Mouse (Mus musculus) right cerebral cortex, postnatal 14 days (tissue): ENCODE measurements around the gene Xab2.
A peak's percentile ranks its signal among the peaks of the same experiment; 100 is the strongest.
"Not testable (repeated sequence)": the region's sequence is repeated elsewhere in the genome, so short reads cannot be mapped to it uniquely, and the experiment has no call there.

Experiments used
- DNase-seq: peaks from one replicate; pipeline ENCODE4 v3.0.0; 2022

The Xab2 gene

DNA sequence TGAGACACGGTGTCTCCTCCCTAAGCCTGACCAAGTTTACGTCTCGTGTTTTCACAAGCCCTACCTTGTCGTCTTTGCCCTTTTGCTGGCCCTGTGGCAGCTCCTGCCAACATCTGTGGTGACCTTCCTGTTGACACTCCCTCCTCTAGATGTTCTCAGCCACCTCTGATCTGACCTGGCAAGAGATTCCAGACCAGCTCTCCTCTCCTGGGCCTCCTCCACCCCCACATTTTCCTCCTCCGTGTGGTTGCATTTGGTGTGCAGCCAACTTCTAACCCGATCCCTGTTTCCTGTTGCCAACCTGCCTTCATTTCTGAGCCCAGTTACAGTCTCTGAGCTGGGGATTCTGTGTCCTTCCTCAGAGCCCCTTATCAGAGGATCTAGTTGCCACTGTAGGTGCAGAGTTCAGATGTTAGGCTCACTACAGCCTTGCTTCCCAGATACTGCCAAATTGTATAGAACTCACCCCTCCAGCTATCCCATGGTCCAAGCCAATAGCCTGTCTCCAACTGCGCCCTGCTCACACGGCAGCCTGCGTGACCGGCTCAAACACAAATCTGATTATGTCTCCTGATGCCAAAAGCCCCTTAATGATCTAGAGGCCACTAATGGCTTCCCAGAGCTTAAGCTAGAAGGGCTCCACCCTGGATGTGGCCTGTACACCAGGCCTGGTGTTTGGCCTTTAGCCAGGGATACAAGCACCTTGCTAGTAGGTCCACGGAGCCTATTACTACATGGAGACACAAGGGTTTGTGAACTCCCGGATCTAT, 11.9 kb downstream of the Xab2 start:
- DNase-seq: no peak

DNA sequence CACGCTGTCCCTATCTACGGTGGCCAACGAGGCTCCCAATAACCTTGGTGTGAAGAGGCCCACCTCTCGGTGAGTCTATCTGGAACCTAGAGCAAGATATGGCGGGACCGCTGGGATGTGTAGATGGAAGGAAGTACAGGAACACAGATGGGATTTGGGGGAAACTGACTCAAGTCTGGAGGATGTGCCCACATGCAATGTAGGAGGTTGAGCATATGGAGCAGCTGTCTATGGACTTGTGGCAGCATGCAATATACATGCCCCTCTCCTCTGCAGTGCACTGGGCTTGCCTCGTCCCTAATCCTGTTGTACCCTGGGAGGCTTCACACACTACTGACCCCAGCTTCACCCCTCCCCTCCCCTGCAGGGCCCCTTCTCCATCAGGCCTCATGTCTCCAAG, 13.3 kb downstream of the Xab2 start:
- no peak for DNase-seq

DNA sequence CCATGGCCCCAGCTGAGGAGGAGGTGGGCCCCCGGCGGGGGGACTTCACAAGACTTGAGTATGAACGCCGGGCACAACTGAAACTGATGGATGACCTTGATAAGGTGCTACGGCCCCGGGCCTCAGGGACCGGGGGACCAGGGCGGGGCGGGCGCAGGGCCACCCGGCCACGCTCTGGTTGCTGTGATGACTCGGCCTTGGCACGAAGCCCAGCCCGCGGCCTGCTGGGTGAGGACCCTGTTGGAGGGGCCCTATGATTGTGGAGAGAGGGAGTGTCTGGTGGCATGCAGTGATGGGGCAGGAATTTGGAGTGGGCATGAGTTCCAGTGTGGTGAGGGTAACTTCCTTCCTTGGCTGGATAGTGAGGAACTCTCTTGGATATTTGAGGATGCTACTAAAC, 14.5 kb downstream of the Xab2 start:
- no peak for DNase-seq

DNA sequence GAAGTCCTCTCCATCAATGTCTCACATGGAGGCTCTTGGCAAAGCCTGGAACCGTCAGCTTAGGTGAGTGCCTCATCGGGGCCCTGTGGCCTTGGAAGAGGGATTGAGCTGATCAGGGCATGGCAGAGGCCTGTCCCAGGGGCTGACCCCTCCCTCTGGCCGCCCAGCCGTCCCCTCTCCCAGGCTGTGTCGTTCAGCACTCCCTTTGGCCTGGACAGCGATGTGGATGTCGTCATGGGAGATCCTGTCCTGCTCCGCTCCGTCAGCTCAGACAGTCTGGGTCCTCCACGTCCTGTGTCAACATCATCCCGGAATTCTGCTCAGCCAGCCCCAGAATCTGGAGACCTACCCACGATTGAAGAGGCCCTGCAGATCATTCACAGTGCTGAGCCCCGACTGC, 17.7 kb downstream of the Xab2 start:
- DNase-seq: no peak

DNA sequence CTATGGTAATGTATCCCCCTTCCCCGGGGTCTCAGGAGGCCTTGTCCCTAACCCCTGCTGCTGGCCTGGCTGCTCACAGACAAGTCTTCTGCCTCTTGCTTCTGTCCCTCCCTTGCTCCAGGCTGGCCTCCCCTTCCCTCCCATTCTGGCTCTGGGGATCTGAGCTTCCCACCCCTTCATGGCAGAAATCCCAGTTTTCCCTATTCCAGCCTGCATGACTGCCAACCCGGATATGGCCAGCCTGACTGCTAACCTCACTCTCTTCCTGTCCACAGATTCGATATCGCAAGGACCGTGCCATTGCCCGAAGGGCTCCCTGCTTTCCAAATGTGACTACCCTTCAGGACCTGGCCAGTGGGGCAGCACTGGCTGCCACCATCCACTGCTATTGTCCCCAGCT, 20.7 kb downstream of the Xab2 start:
- DNase-seq: no peak

DNA sequence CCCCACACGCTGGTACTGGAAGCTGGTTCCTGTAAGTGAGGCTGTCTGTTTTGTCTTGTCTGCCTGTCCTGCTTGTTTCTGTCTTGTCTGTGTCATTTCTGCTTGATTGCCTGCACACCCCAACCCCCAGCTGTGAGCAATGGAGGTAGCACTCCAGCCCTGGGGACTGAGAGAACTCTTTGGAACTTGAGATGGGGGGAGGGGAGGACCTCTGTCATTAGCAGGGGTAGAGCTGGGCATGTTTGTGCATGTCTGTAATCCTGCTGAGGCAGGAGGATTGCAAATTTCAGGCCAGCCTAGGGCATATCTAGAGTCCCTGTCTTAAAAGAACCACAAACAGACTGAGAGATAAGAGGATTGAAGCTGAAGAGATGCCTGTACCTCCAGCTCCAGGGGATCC, 21.9 kb downstream of the Xab2 start:
- no peak for DNase-seq

DNA sequence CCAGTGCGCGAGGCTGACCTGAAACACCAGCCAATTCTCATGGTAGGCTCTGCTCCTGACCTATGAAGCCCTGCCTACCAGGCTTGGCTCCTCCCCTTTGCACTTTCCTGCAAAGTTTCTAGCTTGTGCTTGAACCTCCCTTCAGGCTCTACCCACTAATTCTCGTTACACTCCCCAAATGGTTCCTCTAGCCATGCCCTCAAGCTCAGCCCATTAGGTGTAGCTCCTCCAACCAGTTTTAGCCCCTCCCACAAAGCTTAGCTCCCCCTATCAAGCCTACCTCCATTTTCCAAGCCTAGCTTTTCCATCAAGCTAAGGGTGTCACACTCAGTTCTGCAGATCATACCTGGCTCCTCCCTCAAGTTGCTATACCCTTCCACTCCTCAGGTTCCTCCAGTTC, 23.1 kb downstream of the Xab2 start:
- DNase-seq: no peak

DNA sequence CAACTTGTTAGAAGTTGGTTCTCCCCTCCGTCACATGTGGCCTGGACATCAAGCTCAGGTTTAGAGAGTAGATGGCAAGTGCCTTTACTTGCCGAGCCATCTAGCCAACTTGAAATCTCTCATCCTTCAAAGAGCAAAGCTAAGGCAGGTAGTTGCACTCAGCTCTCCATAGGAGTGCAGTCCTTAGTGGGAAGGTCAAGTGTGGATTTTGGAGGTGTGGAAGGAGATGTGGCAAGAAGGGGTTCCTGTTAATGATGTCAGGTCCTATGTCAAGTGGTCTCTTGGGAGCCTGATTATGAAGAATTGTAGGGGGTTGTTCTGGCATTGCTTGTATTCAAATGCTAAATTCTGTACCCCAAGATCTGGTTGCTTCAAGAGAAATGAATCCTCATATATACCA, 26.6 kb downstream of the Xab2 start:
- DNase-seq: no peak

DNA sequence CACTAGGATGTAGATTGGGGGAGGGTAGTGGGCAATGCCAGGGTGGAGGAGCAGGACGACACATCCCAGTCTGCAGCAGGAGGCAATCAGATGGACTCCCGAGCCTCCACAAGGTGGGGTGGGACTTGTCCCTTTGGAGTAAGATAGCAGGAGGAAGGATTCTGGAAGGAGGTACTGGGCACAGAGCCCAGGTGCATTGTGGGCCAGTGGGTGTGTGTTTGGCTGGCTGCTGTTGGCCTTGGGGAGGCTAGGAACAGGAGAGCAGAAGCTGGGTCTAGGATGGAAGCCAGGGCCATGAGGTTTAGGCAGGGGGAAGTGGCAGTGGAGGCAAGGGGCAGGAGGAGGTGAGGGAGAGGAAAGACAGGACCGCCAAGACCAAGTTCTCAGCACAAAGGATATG, 27.6 kb downstream of the Xab2 start:
- no peak for DNase-seq

DNA sequence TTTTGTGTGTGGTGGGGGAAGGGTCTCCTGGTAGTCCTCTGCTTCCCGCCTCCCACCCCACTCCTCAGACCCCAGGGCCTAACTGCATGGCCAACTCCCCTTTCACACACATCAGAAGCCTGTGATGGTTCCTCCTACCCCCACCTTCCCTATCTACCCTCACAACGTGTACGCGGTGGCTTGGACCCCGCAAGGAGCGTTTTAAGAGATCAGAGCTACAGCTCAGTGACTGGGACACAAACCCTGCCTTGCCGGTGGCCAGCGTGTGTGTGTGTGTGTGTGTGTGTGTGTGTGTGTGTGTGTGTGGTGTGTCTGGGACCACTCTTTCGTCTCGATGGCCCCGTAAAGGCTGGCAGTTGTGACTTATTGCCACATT, 32.9 kb downstream of the Xab2 start:
- no peak for DNase-seq

DNA sequence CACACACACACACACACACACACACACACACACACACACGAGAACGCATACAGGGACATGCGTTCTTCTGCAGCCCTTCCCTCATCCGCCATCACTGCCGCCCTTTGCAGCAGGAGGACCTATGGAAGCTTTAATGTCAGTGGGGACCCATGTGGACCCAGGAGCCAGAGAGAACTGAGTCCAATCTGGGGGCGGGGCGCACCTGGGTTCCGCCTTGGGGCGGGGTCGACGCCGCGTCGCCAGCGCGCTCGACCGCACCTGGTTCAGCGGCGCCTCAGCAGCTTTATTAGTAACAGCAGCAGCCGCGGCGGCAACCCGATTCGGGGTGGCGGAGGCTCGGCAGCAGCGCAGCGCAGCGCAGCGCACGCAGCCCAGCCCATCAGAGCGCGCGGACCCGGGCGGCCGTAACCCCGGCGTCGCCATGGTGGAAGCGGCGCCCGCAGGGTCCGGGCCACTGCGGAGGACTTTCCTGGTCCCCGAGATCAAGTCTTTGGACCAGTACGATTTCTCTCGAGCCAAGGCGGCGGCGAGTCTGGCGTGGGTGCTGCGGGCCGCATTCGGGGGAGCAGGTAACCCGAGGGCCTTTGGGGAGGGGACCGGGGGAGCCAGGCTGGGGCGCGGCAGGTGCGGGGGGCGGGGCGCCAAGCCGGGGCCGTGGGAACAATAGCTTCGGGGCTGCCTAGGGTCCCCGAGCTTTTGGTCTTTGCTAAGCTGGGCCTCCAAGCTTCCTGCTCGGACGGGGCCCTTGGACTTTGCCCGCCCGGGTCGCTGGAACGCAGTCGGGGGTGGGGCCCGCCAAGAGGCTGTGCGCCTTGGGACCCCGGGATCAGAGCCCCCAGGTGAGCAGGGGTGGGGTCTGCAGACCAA, 33.5 kb downstream of the Xab2 start:
- DNase-seq: peak; percentile 72

DNA sequence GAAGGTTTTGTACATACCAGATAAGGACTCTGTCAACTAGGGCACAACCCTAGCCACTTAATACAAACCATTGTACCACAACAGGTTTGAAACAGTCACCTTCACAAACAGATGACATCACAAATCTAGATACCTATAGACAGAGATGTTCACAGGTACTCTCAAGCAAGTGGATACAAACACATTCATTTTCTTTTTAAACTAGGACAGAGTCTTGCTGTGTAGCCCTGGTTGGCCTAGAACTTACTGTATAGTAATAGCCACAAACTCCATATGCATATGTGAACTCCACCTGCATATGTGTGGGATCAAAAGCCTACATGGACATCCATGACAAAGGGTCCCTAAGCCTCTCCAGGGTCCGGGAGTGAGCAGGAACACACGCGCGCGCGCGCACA, 34.1 kb downstream of the Xab2 start, which contains the start of gene Camsap3:
TSS of gene Camsap3 (plus strand) at position 301 of the 398 bp plus-strand sequence.
- no peak for DNase-seq

DNA sequence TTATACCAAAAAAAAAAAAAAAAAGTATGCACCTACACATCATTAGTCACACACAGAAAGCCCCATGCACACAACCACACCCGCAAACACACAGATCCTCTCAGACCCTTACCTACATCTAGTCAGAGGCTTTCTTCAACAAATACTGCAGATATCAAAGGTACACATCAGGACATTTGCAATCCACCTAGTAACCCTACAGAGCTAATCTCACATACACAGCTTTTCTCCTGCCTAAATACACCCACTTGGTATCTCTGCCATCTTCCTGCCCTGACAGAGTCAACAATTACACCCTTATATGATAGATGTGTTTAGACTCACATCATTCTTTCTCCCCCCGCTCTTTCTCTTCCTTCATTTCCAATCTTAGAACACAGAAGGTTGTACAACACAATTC, 34.7 kb downstream of the Xab2 start:
- no peak for DNase-seq

DNA sequence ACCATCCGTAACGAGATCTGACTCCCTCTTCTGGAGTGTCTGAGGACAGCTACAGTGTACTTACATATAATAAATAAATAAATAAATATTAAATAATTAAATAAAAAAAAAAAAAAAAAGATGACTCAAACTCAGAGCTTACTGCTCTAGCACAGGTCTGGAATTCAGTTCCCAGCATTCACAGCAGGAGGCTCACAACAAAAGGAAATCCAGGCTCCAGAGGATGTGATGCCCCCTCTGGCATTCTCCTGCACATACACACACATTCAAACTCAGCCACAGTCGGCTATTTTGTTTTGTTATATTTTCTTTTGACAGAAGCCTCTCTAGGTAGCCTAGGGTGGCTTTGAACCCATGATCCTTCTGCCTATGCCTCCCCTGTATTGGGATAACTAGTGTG, 39.2 kb downstream of the Xab2 start:
- not testable (repeated sequence) for DNase-seq

DNA sequence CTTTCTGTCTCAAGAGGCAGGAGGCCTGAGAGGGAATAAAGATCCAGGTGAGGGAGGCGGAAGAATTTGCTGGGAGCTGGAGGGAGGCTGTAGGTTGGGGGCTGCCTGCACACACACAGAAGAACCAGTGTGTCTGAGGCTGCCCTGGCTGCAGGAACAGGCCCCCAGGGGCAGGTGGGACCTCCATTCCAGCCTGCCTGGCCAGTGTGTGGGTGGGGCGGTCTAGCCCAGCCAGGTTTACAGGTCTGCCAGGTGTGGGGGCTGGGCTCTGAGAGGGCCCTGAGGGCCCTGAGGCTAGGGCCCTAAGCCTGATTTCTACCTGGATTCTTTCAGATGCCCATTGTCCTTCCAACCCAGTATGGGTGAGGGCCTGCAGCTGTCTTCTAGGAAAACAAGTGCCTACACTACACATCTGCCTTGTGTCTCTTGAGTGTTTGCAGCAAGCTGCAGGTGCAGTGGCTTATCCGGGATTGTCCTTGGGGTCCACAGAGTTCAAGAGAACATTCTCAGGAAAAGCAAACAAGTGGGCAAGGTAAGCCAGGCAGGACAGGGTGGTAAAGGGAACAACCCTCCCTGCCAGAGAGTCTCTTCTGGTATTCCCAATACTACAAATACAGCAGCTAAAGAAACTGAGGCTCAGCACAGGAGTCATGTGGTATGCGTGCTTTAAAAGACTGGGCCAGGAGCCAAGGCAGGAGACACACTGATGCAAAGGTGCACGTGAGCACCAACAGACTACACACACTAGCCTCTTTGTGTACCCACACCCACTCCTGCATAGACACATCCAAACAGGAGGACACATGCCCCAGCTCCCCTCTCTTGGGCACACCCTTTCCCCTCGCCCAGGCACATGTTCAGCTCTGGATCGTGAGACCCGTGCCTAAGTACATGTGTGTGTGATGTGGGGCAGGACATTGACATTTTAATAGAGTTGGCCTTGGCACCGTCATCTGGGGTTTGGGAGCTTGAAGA, 41.4 kb downstream of the Xab2 start:
- no peak for DNase-seq

DNA sequence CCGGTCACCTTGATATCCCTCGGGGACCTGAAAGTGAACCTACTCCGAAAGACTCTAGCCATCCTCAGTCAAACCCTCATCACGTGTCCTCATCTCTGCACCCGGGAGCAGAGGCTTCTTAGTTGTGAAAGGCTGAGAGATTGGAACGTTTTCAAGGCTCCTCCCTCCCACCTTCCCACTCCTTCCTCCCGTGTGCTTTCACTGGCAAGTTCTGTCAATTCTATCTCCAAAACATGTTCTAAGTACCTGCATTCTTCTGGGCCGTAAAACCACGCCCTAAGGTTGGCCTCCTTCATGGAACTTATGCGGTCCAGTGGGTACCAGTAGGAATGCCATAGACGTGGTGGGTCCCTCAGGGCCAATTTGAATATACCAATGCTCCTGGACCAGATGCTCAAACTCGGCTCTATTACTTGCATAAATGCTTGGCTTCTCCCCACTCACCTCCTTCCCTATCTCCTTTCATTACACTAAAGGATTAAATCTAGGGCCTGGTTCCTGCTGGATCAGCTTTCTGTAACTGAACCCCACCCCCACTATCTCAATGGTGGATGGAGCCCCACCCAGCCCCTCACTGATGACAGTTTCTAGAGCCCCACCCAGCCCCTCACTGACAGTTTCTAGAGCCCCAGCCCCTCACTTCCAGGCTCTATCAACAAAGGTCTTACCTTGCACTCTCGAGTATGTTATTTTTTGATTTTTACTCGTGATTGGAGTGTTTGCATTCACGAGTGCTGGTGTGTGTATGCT, 44.7 kb downstream of the Xab2 start:
- DNase-seq: no peak

DNA sequence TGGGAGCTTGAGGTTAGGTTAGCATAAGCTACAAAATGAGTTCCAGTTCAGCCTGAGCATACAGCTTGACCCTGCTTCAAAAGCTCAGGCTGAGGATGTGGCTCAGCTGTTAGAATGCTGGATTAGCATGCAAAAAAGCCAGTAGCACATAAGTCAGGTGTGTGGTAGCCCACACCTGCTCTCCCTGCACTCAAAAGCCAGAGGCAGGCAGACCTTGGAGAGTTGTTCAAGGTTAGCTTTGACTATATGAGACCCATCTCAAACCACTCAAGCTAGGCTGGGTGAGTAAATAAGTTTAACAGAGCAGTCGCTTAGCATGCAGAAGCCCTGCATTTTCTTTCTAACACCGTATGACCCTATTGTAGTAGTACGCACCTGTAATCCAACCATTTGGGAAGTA, 46.6 kb downstream of the Xab2 start:
- DNase-seq: no peak

DNA sequence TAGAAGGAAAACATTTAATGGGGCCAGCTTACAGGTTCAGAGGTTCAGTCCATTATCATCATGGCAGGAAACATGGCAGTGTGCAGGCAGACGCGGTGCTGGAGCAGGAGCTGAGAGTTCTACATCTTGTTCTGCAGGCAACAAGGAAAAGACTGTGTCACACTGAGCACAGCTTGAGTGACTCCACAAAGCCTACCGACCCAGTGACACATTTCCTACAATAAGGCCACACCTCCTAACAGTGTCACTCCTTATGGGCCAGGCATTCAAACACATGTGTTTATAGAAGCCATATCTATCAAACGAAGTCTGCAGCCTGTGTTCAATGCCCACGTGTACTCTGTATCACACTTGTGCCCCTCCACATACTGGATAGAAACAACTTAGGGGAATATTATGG, 51.3 kb downstream of the Xab2 start:
- DNase-seq: no peak

DNA sequence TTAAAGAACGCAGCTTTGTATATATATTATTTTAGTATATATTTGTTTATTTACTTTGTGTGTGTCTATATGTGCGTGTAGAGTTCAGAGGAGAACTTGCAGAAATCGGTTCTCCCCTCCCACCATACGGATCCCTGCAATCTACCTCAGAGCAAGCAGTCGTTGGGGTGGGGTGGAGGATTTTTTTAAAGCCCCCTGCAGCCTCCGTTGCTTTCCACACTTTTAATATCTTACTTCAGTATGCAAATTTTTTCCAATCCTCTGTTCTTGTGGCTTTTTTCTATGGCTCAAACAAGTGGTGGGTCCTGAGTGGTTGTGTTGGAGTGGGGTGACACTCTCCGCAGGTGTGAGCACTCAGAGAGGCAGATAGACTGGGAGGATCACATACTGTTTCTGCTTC, 52.7 kb downstream of the Xab2 start:
- no peak for DNase-seq

DNA sequence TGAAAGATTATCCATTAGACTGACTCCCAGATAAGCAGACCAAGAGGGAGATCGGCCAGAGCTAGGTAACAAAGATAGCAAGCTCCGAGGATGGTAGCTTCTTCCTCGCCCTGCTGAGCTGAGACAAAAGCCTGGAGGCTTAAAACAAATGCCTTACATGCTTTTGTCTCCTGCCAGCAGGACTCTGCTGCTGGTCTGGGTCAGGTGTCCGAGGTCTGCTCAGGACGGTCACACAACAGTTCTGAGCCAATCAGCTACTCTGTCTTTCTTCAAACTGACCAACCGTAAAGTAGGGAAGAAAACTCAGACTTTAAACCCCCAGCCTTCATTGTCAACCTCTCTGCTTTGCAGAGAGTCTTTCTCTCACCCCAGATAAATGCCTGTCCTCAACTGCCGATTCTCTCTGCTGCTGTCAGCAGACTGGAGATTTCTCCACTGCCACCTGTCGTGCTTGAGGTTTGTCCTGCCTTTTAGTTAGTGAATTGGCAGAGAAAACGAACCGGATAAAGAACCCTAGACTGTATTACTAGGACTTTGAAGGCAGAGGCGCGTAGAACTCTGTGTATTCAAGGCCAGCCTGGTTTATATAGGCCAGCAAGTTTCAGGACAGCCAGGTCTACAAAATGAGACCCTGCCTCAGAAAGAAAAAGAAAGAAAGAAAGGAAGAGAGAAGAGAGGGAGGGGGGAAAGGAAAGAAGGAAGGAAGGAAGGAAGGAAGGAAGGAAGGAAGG, 53.3 kb downstream of the Xab2 start, which contains the start of gene C330021F23Rik:
TSS of gene C330021F23Rik (plus strand) at position 350 of the 731 bp plus-strand sequence.
- DNase-seq: no peak
